Mouse (Mus musculus) naive thymus-derived CD4-positive, alpha-beta T cell, adult 2 months (primary cell): ENCODE results near the gene Bace2.

Source experiments
- DNase-seq: peaks from one replicate; pipeline ENCODE4 v3.0.0-alpha.2; 2011; ENCODE audit warnings: low read depth

Bace2 gene

DNA sequence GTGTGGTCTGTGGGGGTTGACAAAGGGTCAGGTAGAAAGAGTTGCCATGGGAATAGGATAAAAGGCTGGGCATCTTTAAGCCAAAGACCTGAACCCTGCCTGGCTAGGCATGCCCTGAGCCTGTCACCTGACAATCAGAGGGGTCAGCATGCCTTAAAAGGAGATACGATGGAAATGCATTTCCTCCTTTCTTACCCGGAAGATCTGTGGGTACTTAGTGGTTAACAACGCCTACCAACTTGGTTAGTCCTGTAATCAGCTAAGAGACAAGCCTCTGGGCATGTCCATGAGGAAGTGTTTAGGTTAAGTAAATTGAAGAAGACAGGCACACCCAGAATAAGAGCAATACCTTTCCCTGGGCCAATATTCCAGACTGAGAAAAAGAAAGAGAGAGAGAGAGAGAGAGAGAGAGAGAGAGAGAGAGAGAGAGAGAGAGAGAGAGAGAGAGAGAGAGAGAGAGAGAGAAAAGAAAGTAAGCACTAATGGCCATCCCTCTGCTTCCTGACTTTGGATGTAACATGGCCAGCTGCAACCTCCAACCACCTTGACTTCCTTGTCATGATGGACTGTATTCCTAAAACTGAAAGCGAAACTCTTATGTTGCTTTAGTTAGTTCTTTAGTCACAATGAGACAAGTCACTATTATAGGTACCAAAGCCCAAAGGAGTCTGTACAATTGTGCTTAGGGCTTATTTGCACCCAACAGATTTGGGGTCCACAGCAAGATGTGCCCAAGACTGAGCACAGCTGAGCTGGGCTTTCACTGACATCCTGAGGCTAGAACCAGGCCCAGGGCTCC lies 111.7 kb downstream of the Bace2 start:
- DNase-seq = no peak

DNA sequence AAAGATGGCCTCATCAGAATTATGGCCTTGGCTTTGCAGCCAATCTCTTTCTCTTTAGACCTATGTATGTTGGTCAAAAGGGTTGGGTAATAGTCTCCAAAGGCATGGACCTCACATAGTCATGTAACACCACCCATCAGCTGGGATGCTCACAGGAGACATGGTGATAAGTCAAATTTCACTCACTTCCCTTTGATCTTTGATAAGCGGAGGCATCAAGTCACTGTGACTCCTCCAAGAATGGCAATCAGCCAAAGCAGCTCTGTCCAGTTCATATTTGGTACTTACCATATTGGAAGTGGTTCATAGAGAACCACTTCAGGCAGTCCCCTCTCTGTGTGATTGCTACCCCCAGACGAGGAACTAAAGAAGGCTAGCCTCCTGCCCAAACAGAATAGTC lies 118.1 kb downstream of the Bace2 start:
- no peak for DNase-seq

DNA sequence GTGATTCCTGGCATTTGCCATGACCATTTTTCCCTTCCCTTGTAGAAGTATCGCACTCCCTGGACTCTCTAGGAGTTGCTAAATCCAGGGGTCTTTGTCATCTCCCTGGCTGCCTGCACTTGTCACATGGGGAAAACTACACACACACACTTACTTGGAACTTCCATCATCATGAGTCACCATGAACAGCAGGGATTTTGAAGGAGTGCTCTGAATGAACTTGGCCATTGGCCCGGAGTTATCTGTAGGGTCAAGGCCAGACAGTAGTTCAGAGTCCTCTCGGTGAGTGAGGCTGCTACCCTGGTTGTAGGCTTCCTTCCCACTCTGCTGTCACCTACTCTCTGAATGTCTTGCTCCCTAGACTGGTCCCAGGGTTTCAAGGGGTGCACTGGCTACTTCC lies 119.0 kb downstream of the Bace2 start:
- DNase-seq = no peak

GRCm38 (mm10) chr16:97476524-97476923 lies 120.0 kb downstream of the Bace2 start:
- no peak for DNase-seq

DNA sequence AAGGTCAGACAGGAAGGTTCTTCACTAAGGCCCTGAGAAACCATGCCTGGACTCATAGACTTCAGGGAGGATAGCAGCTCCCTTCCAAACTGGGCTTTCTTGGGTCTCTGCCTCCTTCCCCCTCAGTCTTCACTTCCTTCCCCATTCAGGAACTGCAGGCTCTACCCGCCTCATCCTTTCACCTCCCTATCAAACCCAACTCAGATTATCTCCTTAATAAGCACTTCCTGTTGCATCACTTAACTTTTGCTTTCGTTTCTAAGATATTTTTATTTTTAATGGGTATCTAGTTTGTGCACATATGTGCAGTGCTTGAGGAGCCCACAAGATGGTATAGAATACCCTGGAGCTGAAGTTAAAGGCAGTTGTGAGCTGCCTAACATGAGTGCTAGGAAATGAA lies 122.1 kb downstream of the Bace2 start:
- no peak for DNase-seq

DNA sequence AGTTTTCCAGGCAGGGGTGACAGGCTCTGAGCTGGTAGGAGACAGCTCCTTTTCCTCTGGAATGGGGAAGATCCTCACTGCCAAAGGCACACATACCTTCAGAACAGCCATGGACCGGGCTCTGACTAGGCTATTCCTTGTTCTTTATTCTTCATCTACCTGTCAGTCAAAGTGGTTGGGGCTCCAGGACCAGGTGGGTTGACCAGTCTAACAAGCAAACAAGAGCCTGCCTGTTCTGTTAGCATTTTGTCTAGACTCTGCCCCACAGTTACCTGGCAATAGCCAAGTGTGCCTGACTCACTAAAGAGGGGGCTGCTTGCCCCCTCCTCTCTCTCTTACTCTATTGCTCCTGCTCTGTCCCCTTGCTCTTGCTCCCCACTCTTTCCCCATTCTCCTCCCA lies 135.8 kb downstream of the Bace2 start:
- DNase-seq = no peak
